Mouse (Mus musculus) layer of hippocampus, adult 8-10 months (tissue): ENCODE measurements at regions not wholly inside any gene's neighbourhood (a gene's known extent, or its start where the extent isn't known, plus 50 kb on each side); places are given as distances from the start of the nearest gene placed in this dataset.

Experiments
- DNase-seq, 2 experiments: peaks; one replicate each; pipeline ENCODE4 v3.0.0; 2022; ENCODE audit warnings: low spot score in 2 of 2

DNA sequence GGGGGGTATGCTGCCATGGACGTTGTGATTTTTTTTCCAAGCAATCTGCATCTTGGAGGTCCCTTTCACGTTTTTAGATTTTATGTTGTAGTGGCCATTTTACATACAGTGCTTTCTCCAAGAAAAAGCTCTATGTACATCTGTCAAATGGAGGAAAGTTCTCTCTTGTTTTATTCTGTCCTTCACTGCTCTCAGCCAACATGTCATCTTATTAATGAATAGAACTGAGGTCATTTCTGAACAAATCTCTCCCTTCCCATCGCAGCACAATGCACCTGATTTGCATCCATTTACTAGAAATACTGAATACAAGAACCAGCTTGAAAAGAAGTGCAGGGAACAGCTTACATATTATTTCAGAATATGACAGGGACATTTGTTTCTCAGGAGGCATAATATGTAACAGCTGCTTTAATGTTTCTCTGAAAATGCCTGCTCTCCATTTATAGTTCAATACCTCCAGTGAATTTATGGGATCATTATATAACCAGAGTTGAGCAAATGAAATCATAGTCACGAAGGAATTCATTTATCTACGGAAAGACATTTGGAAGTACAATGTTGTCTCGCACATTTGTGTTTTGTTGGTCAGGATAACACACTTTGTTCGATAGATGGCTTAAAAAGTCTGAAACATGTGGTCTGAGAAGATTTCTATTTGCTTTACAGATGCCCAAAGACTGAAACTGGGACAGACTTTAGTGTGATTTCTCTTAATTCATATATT, 224.3 kb downstream of the Usp25 start:
- DNase-seq: no peak

DNA sequence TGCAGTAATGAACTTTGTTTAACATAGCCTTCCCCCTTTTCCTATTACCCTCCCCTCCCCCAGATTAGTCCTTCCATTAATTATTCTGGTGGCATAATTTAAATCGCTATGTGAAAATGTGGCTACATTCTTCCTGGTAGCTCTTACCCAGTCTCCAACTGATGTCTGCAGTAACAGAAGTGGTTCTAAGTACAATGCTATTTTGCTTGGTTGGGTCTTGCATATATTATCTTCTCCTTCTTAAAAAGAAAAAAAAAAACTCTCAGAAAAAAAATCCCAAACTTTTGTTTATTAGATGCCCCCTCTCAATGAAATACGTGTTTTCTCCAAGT, 223.7 kb downstream of the Usp25 start:
- DNase-seq: no peak

DNA sequence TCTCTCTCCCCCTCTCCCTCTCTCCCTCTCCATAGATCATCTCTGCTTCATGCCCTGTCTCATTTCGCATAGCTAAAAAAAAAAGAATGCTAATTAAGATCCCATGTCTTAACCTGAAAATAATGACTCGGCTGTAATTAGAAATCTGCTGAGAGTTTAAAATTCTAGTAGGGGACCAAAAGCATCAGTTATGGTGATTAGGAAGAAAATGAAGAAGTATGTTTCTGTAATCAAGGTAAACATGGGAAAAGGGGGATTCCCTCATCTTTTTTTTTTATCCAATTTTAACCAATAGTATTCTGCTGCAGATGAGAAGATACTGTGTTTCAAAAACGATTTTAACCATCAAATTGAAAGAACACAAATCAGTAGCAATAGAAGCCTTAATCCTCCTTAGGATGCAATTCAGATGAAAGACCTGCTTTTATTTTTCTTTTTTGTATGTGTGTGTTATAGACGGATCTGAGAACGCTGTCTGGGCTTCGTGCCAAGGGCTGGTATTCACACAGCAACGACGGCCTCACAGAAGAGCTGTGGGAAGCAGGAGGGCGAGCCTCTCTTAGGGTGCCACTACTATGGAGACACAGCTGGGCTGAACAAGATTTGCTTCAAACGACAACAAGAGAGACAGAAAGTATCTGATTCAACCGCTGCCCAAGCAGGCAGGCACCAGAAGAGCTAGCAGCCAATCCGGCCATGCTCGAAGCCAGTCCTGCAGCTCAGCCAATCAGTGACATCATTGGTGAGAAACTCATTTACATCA, 223.2 kb downstream of the Usp25 start:
- peak; percentile 87 to 92 for DNase-seq

DNA sequence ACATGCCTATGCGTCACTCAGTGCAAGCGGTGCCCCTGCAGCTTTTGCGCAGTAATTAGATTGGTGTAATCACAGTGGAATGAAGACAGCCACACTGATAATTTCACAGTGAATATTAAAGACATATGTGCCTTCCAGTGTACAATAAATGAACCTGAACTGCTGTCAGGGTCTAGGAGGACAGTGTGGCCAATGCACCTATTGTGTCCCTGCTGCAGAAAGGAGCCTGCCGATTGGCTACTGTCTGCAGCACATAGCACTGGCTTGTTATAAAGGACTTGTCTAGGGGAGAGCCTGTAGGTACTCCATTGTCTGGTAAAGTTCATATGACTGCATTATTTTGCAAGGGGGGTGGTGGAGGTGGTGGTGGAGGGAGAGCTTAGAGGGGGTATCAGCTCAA, 222.5 kb downstream of the Usp25 start:
- peak; percentile 35 to 40 for DNase-seq

DNA sequence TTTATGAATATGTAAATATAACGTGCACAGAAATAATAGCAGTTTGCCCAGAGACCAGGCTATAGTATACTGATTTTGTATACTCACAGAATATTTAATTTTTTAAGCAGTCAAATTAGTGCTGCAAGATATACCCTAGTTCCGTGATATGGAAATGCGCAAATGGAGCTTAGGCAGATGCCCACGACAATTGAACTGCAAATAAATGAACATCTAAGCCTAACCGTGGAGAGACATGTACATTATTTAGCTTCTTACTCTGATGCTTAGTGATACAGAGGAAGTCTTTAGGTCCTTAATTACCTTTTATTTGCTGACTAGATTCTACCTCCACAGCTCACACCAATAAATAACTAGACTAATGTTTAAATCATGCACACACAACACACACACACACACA, 221.9 kb downstream of the Usp25 start:
- no peak for DNase-seq
